Comparison of ENCODE assay signal across 18 mouse cellular contexts in the genomic region with DNA sequence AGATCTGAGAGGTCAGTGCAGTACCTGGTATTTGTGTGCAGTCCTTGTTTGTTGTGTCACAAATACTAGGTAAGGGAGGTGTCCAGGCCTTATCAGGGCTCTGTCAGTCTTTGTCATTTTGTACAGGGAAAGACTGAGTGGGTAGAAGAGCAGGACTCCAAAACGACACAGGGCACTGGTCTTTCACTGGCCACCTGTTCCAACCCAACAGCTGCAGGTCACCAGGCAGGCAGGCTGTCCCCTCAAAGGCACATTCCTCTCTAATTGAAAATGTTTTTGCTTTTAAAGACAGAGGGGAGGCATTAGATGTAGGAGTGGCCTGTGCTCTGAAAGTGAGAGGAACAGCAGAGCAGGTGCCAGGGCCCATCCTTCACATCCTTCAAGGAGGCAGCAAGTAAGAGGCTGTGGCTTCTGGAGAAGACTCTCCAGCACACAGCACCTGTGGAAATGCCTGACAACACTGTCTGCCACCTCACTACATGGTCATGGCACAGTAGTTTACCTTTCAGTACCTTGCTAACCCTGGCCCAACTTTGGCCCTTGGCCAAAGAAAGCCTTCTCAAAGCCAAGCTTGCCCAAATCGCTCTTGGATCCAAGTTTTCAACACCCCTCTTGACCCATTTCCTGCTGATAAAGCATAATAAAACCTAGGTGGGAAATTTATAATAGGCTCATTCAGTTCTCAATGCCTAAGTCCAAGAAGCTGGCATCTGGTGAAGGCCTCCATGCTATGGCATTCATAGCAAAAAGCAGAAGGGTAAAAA. TPM values are rescaled to one million over a fixed set of nuclear protein-coding genes. Genes with fewer than 3 reads are reported as not detected.
A peak's percentile ranks its signal among the peaks of the same experiment; 100 is the strongest.
DNase-seq lines count a peak whose midpoint lies in the region; ATAC-seq and TF ChIP-seq lines count a peak whose summit lies in the region.
"Had no signal": no experiment of that assay in that cellular context is flagged by ENCODE, and none has a peak within 500 bp of the region (broad histone marks: within the 10 kb centered on the region; RNA-seq: fewer than 3 reads in every experiment).

No protein-coding gene starts in this region.

- H3K9ac ChIP-seq in embryonic facial prominence, embryonic 14.5 days (ENCODE audit: low read depth, low read length), result no peak overlapping the region
- no peak overlapping the region for H3K9ac ChIP-seq in lung, postnatal 0 days (replicated peaks; ENCODE audit: low read depth)
- no peak overlapping the region for H3K9ac ChIP-seq in intestine, embryonic 15.5 days
- H3K9ac ChIP-seq: embryonic facial prominence, embryonic 13.5 days; heart, embryonic 13.5 days; hindbrain, embryonic 15.5 days; liver, embryonic 13.5 days had no signal

- no peak for TF ChIP-seq EP300 in lung, postnatal 0 days (IDR thresholded peaks at IDR 0.05)

- no peaks in the 10 kb centered on the region for H3K9me3 ChIP-seq in embryonic facial prominence, embryonic 14.5 days (ENCODE audit: control insufficient read depth, low read length)
- no peaks in the 10 kb centered on the region for H3K9me3 ChIP-seq in embryonic facial prominence, embryonic 10.5 days
- no peaks in the 10 kb centered on the region for H3K9me3 ChIP-seq in lung, postnatal 0 days (ENCODE audit: low read length)
- H3K9me3 ChIP-seq in intestine, embryonic 15.5 days, result no peaks in the 10 kb centered on the region
- H3K9me3 ChIP-seq: embryonic facial prominence, embryonic 13.5 days; heart, embryonic 13.5 days; hindbrain, embryonic 15.5 days; liver, embryonic 13.5 days had no signal

- TF ChIP-seq CTCF in lung, postnatal 0 days (IDR thresholded peaks at IDR 0.05), result no peak

- peak; percentile 35; the same call in 1 of the 2 replicates for ATAC-seq in embryonic facial prominence, embryonic 14.5 days (ENCODE audit: low read depth)
- ATAC-seq in lung, postnatal 0 days, result no peak
- no peak for ATAC-seq in intestine, embryonic 15.5 days
- ATAC-seq: forebrain, embryonic 16.5 days had no signal

- DNase-seq in embryonic facial prominence, embryonic 14.5 days (ENCODE audit: low spot score), result peak; percentile 36
- no peak for DNase-seq in embryonic facial prominence, embryonic 10.5 days (ENCODE audit: low spot score)
- DNase-seq in kidney, adult 9 months, result peak; percentile 29
- DNase-seq in kidney, adult 11 months, result no peak
- no peak for DNase-seq in lung, postnatal 0 days (ENCODE audit: low spot score)
- DNase-seq in adrenal gland, adult 8-10 months, result no peak
- DNase-seq: adrenal gland, adult 2 months; heart, postnatal 4 days; left cerebral cortex, postnatal 4 days; liver, embryonic 13.5 days had no signal

- no peak overlapping the region for H3K27ac ChIP-seq in embryonic facial prominence, embryonic 14.5 days (replicated peaks; ENCODE audit: low read depth, low read length)
- H3K27ac ChIP-seq in embryonic facial prominence, embryonic 10.5 days (replicated peaks), result no peak overlapping the region
- H3K27ac ChIP-seq in brown adipose tissue, adult 24 weeks (replicated peaks; ENCODE audit: low read depth, low read length), result peak overlapping the region; percentile 78
- H3K27ac ChIP-seq in lung, postnatal 0 days (ENCODE audit: low read length), result peak overlapping the region; percentile 57; the same call in 1 of the 2 replicates
- no peak overlapping the region for H3K27ac ChIP-seq in intestine, embryonic 15.5 days
- H3K27ac ChIP-seq: embryonic facial prominence, embryonic 13.5 days; heart, embryonic 13.5 days; hindbrain, embryonic 15.5 days; left cerebral cortex, adult 2 months; liver, embryonic 13.5 days had no signal

- H3K4me1 ChIP-seq in embryonic facial prominence, embryonic 14.5 days (ENCODE audit: control insufficient read depth, insufficient read depth, low read length), result no peaks in the 10 kb centered on the region
- 0 out of 2 replicates have a peak, but pooled peaks cover 3% of the 10 kb centered on the region for H3K4me1 ChIP-seq in embryonic facial prominence, embryonic 10.5 days
- H3K4me1 ChIP-seq in brown adipose tissue, adult 24 weeks (ENCODE audit: control insufficient read depth, insufficient read depth, insufficient read length, low read length), result peaks cover 39% of the 10 kb centered on the region
- H3K4me1 ChIP-seq in lung, postnatal 0 days (ENCODE audit: insufficient read depth, low read depth, low read length), result peaks cover 23% of the 10 kb centered on the region; the same call in 1 of the 2 replicates
- H3K4me1 ChIP-seq in intestine, embryonic 15.5 days (replicated peaks), result peaks cover 20% of the 10 kb centered on the region
- H3K4me1 ChIP-seq: hindbrain, embryonic 15.5 days had no signal

- H3K27me3 ChIP-seq in embryonic facial prominence, embryonic 14.5 days (replicated peaks; ENCODE audit: control insufficient read depth, insufficient read depth, low read length), result no peaks in the 10 kb centered on the region
- H3K27me3 ChIP-seq in embryonic facial prominence, embryonic 10.5 days (replicated peaks; ENCODE audit: low read depth, poor library complexity, severe bottlenecking), result no peaks in the 10 kb centered on the region
- no peaks in the 10 kb centered on the region for H3K27me3 ChIP-seq in lung, postnatal 0 days (replicated peaks; ENCODE audit: insufficient read depth, low read length)
- H3K27me3 ChIP-seq in intestine, embryonic 15.5 days (replicated peaks), result no peaks in the 10 kb centered on the region
- H3K27me3 ChIP-seq: embryonic facial prominence, embryonic 13.5 days; heart, embryonic 13.5 days; hindbrain, embryonic 15.5 days; liver, embryonic 13.5 days had no signal

- no peak overlapping the region for H3K4me3 ChIP-seq in embryonic facial prominence, embryonic 14.5 days (ENCODE audit: low read depth, low read length)
- no peak overlapping the region for H3K4me3 ChIP-seq in embryonic facial prominence, embryonic 10.5 days
- H3K4me3 ChIP-seq in brown adipose tissue, adult 24 weeks (ENCODE audit: insufficient read depth, low read depth, low read length), result no peak overlapping the region
- H3K4me3 ChIP-seq in lung, postnatal 0 days (ENCODE audit: low read depth, low read length), result no peak overlapping the region
- no peak overlapping the region for H3K4me3 ChIP-seq in intestine, embryonic 15.5 days (replicated peaks)
- H3K4me3 ChIP-seq: embryonic facial prominence, embryonic 13.5 days; heart, embryonic 13.5 days; hindbrain, embryonic 15.5 days; left cerebral cortex, adult 2 months; liver, embryonic 13.5 days had no signal

- no peaks in the 10 kb centered on the region for H3K36me3 ChIP-seq in embryonic facial prominence, embryonic 14.5 days (ENCODE audit: control insufficient read depth, insufficient read depth, low read length)
- H3K36me3 ChIP-seq in embryonic facial prominence, embryonic 10.5 days (replicated peaks), result no peaks in the 10 kb centered on the region; the same call in 1 of the 2 replicates
- H3K36me3 ChIP-seq in lung, postnatal 0 days (ENCODE audit: insufficient read depth, low read length), result no peaks in the 10 kb centered on the region
- no peaks in the 10 kb centered on the region for H3K36me3 ChIP-seq in intestine, embryonic 15.5 days
- H3K36me3 ChIP-seq: embryonic facial prominence, embryonic 13.5 days; hindbrain, embryonic 15.5 days had no signal

- no peak overlapping the region for H3K4me2 ChIP-seq in embryonic facial prominence, embryonic 14.5 days (ENCODE audit: low read depth, low read length)
- no peak overlapping the region for H3K4me2 ChIP-seq in lung, postnatal 0 days (replicated peaks; ENCODE audit: low read depth, low read length)
- H3K4me2 ChIP-seq in intestine, embryonic 15.5 days (replicated peaks), result no peak overlapping the region
- H3K4me2 ChIP-seq: embryonic facial prominence, embryonic 13.5 days; heart, embryonic 13.5 days; hindbrain, embryonic 15.5 days; liver, embryonic 13.5 days; midbrain, embryonic 11.5 days had no signal

- 78% methylated on average over 2 of the region's 2 CpGs for WGBS in embryonic facial prominence, embryonic 14.5 days
- 73% methylated on average over 2 of the region's 2 CpGs for WGBS in embryonic facial prominence, embryonic 10.5 days
- 46% methylated on average over 2 of the region's 2 CpGs for WGBS in lung, postnatal 0 days
- 61% methylated on average over 2 of the region's 2 CpGs for WGBS in intestine, embryonic 15.5 days

RNA-seq across cellular contexts. Expression of gene Mob2, which starts 25.6 kb away (rescaled TPM):
- polyA plus RNA-seq in embryonic facial prominence, embryonic 14.5 days (2014; fragmentation: Nextera tagmentation; extraction: Ambion mirVana), result 65.8 and 68.4 TPM in 2 replicates
- 67.4 and 68.0 TPM in 2 replicates for polyA plus RNA-seq in embryonic facial prominence, embryonic 10.5 days (2016; fragmentation: Nextera tagmentation; extraction: Ambion mirVana)
- polyA plus RNA-seq in brown adipose tissue, adult 24 weeks (2012; ENCODE audit: insufficient read depth, insufficient read length, missing spikeins), result 29.6 and 34.7 TPM in 2 replicates
- 85.9 and 104 TPM in 2 replicates for polyA plus RNA-seq in lung, postnatal 0 days (2015; fragmentation: Nextera tagmentation; extraction: Ambion mirVana)
- total RNA-seq in adrenal gland, adult 8-10 months (2022), result 10 to 100 TPM; 52.8 to 65.8 (median 57.6) TPM
- polyA plus RNA-seq in intestine, embryonic 15.5 days (2015; fragmentation: Nextera tagmentation; extraction: Ambion mirVana), result 57.8 and 61.8 TPM in 2 replicates

Comparison
In these comparisons a context has a peak if more than half of its experiments do, and no peak if none do; other contexts are left out.
1. DNase-seq: peak in embryonic facial prominence, embryonic 14.5 days (single experiment) and kidney, adult 9 months (single experiment); none in embryonic facial prominence, embryonic 10.5 days (single experiment), kidney, adult 11 months (single experiment), lung, postnatal 0 days (single experiment) and adrenal gland, adult 8-10 months (single experiment).
2. H3K27ac ChIP-seq: peak in brown adipose tissue, adult 24 weeks (single experiment) and lung, postnatal 0 days (single experiment); none in embryonic facial prominence, embryonic 14.5 days (single experiment), embryonic facial prominence, embryonic 10.5 days (single experiment) and intestine, embryonic 15.5 days (single experiment).